Mouse (Mus musculus): Measurements from ENCODE around the gene Usp35.

The Usp35 gene

DNA sequence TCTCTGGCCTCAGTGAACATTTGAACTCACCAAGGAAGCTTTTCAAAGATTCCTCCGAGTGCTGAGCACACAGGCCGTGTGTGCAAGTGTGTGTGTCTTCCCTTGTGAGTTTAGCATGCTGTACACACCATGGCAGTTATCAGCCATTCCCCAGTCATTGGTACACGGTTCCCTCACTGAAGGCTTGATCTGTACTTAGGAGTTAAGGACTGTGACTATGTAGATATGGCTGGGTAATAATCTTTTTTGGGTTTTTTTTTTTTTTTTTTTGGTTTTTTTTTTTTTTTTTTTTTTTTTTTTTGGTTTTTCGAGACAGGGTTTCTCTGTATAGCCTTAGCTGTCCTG, 15.0 kb upstream of the Usp35 start:
- no peak for DNase-seq (ENCODE audit: low read depth, low spot score)

GRCm38 (mm10) chr7:97346111-97346821, 14.4 kb upstream of the Usp35 start:
- DNase-seq (ENCODE audit: low read depth, low spot score) = no peak

- no peak for DNase-seq (ENCODE audit: low read depth, low spot score)
These were observed 13.5 kb upstream of the Usp35 start for GRCm38 (mm10) chr7:97345229-97345871.

DNA sequence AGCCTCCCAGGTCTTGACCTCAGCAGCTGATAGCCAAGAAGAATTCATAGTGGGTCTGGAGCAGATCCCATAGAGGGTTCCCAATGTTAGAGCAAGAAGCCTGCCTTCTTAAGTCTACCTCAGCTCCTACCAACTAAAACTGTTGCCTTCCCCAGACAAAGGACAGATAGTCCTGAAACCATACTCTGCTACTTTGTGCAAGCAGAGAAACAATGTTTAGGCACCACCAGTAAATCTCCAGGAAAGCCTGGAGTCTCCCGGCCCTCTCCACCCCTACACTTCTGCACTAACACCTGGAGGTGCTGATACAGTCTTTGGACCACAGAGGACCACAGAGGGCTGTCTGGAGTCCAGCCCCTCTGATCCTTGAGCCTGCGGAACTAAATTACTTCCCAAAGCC, 12.8 kb upstream of the Usp35 start:
- DNase-seq (ENCODE audit: low read depth, low spot score) = no peak

DNA sequence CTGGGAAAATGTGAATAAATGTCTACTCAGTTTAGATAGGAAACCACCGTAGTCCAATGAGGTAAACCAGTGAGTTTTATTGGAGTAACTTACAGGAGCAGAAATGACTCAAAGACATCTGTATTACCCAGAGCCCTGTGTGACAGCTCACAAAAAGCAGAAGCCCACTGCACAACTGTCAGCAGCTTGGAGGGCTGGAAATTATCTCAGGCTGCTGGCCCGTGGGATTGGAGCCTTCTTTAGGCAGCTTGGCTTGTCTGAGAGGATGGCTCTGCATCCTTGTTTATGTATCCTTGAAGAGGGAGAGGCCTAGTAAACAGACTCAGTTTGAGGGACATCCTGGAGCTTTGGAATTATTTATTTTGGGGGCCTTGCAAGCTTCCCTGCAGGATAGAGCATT, 11.1 kb upstream of the Usp35 start:
- DNase-seq (ENCODE audit: low read depth, low spot score) = no peak

- DNase-seq (ENCODE audit: low read depth, low spot score) = no peak
These were observed 9.4 kb upstream of the Usp35 start for GRCm38 (mm10) chr7:97340907-97341849.

DNA sequence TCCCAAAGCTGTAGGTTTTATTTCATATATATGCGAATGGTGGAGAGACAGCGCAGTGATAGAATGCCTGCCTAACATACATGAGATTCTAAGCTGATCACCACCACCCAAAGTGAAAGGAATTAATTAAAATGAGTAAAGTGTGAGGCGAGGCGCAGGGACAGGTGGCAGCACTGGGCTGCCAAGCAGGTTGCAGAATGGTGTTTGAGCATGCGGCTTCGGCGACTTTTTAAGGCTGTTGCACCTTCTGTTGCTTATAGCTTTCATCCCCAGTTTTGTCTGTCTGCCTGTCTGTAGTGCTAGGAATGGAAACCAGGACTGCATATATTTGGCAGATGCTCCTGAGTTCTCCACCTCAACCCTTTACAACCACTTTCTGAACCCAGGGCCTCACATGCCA, 7.8 kb upstream of the Usp35 start:
- DNase-seq (ENCODE audit: low read depth, low spot score) = no peak

DNA sequence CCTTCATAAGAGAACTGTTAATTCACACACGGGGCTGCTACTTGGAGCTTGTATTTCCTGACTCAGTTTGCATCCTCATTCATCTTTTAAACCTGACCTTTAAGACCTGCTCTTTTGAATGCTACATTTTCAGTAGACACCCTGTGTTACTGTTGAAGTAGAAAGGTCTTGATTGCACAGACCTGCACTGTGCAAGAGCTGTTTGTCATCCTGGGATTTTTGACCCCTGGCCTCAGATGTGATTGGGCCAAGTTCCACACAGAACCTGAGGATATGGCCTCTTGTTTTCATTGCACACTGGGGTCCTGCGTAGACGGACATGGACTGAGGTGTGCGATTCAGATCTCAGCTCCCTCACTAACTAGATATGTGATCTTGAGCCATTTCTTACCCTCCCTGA, 6.8 kb upstream of the Usp35 start:
- DNase-seq (ENCODE audit: low read depth, low spot score) = no peak

DNA sequence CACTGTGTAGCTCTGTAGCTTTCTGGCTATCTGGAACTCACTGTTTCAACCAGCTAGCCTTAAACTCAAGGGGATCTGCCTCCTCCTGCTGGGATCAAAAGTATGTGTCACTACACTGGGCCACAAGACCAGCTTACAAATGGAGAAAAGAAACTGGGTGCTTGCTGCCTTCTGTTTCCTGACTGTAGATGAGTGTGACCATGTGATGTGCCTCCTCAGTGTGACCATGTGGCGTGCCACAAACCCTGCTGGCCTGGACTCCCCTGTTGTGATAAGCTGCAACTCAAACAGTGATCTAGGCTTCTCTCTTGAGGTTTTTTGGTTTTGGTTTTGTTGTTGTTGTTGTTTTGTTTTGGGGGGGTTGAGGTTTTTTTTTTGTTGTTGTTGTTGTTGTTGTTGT, 4.9 kb upstream of the Usp35 start:
- DNase-seq (ENCODE audit: low read depth, low spot score) = no peak

- DNase-seq (ENCODE audit: low read depth, low spot score) = no peak
These were observed 2.6 kb upstream of the Usp35 start for GRCm38 (mm10) chr7:97334406-97334805.

DNA sequence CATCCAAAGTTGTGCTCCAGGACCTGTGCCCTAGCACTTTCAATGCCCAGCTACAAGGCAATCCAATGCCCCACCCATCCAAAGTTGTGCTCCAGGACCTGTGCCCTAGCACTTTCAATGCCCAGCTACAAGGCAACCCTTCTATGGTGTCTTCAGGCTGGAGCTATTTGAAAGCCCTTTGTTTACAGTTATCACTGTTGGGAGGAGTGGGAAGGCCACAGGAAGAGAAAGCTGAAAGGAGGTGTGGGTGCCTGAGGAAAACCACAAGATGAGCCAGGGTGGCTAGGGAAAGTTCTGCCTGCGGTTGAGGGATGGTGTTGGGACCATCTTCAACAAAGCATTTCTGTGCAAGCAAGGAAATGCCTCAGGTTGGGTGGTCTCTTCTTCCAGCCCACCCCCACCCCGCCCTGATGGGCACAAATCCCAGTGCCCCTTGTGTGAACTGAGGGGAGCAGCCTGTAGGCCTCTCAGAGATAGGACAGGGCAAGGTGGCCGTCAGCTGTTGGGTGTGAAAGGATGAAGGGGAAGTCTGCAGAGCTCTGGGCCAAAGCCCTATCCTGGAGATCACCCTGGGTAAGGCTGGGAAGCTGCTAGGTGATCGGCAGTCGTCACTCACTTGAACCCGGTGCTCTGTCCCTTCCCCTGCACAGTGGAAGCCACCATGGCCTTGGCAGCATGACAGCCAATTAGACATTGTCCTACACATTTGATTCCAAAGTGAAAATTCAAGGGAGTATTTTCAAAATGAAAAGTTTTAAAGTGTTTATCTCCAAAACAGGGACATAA, 1.5 kb upstream of the Usp35 start:
- no peak for DNase-seq (ENCODE audit: low read depth, low spot score)

DNA sequence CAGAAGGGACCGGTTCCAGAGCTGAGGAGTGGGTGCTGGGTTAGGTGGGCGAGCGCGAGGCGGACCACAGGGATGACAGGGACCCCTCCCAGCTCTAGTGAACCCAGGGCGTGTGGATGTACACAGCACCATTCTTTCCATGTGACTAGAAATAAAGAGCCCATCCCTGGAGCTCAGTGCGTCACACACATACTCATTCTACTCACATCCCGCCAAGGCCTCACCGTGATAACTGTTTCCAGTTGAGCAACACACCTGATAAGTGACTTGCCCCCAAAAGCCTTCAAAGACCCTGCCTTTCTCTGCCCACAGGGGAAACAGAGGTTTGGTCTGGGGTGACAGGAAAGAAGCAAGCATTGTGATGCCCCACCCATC, 834 bp upstream of the Usp35 start:
- no peak for DNase-seq (ENCODE audit: low read depth, low spot score)

DNA sequence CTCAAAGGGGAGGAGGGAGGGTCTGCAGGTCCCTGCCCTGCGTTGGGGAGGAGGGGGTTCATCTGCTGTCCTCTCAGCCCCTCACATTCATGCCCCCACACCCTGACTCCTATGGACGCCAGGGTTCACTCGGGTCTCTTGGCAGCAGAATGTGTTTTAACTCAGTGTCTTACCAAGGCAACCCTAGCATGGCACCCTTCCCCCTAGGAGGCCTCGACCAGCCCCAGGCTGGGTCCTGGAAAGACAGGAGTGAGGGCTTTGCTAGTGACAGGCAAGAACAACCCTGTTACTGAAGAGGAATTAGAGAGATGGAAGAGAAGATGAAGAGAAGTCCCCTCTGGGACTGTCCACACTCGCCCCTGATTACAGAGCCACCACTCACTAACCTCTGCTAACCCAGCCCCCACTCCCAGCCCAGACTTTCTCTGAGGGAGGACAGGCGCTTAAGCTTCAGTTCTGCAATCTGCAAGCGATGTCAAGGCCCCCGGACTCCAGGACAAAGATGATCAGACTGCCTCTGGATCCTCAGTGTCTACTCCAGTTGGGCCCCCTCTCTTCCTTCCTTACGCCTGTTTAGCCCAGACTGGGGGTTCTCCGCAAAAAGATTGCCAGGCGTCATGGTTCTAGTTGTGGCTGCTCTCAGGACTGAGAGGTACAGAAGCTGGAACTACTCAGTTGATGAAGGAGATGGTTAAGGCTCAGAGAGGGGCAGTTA, 732 bp downstream of the Usp35 start:
- no peak for DNase-seq (ENCODE audit: low read depth, low spot score)

DNA sequence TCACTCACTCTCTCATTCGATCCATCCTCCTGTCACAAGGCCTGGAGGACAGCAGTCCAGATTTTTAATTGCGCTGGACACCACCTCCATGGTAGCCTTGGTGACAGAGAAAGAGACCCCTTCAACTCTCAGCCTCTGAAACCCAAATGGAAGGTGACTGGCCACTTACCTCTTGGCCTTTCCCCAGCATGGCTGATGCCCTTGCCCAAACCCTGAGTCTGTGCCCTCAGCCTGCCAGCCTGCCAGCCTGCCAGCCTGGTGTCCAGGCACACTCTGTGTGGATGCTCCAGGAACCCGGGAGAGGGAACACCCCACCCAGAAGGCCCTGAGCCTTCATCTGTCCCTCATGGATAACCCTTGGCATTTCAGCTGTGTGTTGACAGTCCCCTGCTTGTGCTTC, 2.1 kb downstream of the Usp35 start:
- DNase-seq (ENCODE audit: low read depth, low spot score) = no peak

- DNase-seq (ENCODE audit: low read depth, low spot score) = no peak
These were observed 2.8 kb downstream of the Usp35 start for GRCm38 (mm10) chr7:97328891-97329588.

GRCm38 (mm10) chr7:97327376-97327775, 4.4 kb downstream of the Usp35 start:
- DNase-seq (ENCODE audit: low read depth, low spot score) = no peak

DNA sequence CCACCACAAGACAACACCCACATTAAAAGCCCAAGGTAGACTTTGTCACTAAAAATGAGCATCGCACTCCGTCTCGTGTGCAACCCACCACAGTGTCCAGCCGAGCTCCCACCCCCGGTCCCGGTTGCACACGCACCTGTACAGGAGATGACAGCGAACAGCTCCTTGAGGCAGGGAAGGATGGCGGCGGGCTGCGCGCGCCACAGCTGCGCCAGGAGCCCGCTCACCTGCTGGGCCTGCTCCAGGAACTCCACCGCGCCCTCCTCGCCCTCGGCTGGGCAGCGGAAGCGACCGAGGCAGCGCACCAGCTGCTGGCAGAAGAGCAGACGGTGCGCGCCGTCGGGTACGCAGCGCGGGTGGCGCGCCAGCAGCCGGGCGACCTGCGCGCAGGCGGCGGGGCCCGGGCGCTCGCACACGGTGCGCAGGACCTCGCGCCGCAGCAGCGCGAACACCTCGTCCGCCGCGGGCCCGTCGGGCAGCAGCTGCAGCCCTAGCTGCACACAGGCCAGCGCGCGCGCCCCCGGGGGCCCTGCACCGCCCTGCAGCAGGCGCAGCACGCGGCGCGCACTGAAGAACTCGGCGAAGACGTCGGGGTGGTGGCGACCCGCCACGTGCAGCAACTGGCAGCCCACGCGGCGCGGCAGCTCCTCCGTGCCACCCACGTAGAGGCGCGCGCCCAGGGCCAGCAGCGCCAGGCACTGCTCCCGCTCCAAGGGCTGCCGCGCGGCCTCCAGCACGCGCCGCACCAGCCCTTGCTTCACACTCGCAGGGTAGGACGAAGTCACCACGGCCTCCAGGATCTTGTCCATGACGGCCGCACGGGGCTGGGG, 6.4 kb downstream of the Usp35 start:
- peak; percentile 5 for DNase-seq (ENCODE audit: low read depth, low spot score)

GRCm38 (mm10) chr7:97324342-97324741, 7.5 kb downstream of the Usp35 start:
- no peak for DNase-seq (ENCODE audit: low read depth, low spot score)

DNA sequence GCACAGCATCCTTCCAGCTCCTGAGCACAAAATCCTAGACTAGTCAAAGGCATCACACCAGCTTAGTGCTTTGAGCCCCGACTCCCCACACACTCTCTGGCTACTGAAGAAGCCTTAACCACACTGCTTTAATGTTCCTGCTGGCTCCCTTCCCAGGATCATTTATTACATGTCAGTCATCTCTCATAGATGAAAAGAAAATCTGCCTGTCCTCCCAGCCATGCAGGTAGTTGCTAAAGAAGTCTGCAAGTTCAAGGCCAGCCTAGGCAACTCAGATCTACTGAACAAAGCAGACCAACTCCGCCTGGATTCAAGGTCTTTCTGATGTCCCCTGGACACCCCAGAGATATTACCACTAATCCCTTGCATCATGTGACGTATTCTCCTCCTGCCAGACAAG, 14.1 kb downstream of the Usp35 start:
- DNase-seq (ENCODE audit: low read depth, low spot score) = no peak

DNA sequence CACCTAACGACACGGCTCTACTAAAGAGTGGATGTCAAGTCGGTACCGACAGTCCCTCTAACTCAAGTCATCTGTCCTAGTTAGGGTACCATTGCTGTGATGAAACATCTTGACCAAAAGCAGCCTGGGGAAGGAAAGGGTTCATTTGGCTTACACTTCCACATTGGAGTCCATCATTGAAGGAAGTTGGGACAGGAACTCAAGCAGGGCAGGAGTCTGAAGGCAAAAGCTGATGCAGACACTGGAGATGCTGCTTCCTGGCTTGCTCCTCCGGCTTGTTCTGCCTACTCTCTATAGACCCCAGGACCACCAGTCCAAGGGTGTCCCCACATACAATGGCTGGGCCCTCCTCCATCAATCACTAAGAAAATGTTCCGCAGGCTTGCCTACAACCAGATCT, 16.2 kb downstream of the Usp35 start:
- no peak for DNase-seq (ENCODE audit: low read depth, low spot score)
